Comparison of ENCODE assay signal across 9 mouse cellular contexts in the genomic region with DNA sequence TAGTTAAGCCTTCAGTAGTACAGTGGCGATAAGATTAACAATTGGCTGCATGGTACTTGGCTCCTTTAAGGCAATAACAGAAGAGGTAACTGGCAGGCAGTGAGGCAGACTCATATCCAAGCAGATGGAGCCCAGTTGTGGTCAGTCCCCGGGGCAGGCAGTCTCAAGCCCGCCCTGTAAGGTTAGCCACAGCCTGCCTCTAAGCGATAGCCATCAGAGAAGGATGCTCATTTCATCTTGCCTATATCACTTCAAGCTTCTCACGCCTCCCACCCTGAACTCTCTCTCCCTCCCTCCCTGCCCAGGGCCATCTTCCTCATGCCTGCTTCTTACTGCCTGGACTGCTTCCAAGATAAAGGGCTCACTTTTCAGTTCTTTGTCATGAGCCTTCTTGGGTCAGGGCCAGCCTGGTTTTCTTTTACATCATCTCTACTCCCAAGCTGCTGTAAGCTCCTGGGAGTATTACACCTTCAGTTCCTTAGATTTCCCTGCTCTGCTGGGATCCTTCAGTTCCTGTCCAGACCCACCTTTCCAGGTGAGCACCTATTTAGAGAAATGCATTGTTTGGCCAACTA. TPM values are rescaled to one million over a fixed set of nuclear protein-coding genes. Genes with fewer than 3 reads are reported as not detected.
A peak's percentile ranks its signal among the peaks of the same experiment; 100 is the strongest.
DNase-seq lines count a peak whose midpoint lies in the region; ATAC-seq and TF ChIP-seq lines count a peak whose summit lies in the region.
"Had no signal": no experiment of that assay in that cellular context is flagged by ENCODE, and none has a peak within 500 bp of the region (broad histone marks: within the 10 kb centered on the region; RNA-seq: fewer than 3 reads in every experiment).

No protein-coding gene starts in this region.

- no peak overlapping the region for H3K27ac ChIP-seq in kidney, embryonic 15.5 days
- no peak overlapping the region for H3K27ac ChIP-seq in hindbrain, postnatal 0 days
- H3K27ac ChIP-seq: liver, embryonic 14.5 days had no signal

- ATAC-seq in kidney, embryonic 15.5 days (replicated peaks; ENCODE audit: low FRiP score), result no peak
- no peak for ATAC-seq in hindbrain, postnatal 0 days
- ATAC-seq in granulocyte monocyte progenitor cell, adult 5-6 weeks (replicated peaks; ENCODE audit: poor library complexity, severe bottlenecking), result no peak

- peaks cover 54% of the 10 kb centered on the region for H3K4me1 ChIP-seq in kidney, embryonic 15.5 days
- peaks cover 11% of the 10 kb centered on the region; the same call in 1 of the 2 replicates for H3K4me1 ChIP-seq in hindbrain, postnatal 0 days (ENCODE audit: insufficient read depth, low read length)

- H3K27me3 ChIP-seq in kidney, embryonic 15.5 days, result no peaks in the 10 kb centered on the region
- no peaks in the 10 kb centered on the region for H3K27me3 ChIP-seq in hindbrain, postnatal 0 days (ENCODE audit: insufficient read depth, low read length)

- peak; percentile 27 to 35 for DNase-seq in kidney, postnatal 36 days
- DNase-seq in Muller cell, postnatal 12 days (ENCODE audit: inconsistent ontology term), result peak; percentile 74
- DNase-seq in adrenal gland, postnatal 14 days, result peak; percentile 73
- DNase-seq in hindbrain, postnatal 0 days (ENCODE audit: low spot score), result peak; percentile 38
- DNase-seq in layer of hippocampus, adult 8-10 months (ENCODE audit: low spot score in 2 of 2), result no peak
- DNase-seq in urinary bladder, adult 2 months (ENCODE audit: low spot score), result no peak

- WGBS in kidney, embryonic 15.5 days, result 60% methylated on average over 5 of the region's 5 CpGs
- WGBS in hindbrain, postnatal 0 days, result 50% methylated on average over 5 of the region's 5 CpGs

- no peak overlapping the region for H3K4me3 ChIP-seq in kidney, embryonic 15.5 days (replicated peaks)
- no peak overlapping the region for H3K4me3 ChIP-seq in hindbrain, postnatal 0 days (ENCODE audit: low read length)

- peaks cover 34% of the 10 kb centered on the region for H3K36me3 ChIP-seq in kidney, embryonic 15.5 days
- H3K36me3 ChIP-seq in hindbrain, postnatal 0 days (ENCODE audit: insufficient read depth, low read length), result 0 out of 2 replicates have a peak, but pooled peaks cover 4% of the 10 kb centered on the region

- no peak overlapping the region for H3K4me2 ChIP-seq in kidney, embryonic 15.5 days
- H3K4me2 ChIP-seq in hindbrain, postnatal 0 days (ENCODE audit: low read depth, low read length), result no peak overlapping the region

- no peak for TF ChIP-seq CTCF in hindbrain, postnatal 0 days (IDR thresholded peaks at IDR 0.05; ENCODE audit: low read depth)

- no peak overlapping the region for H3K9ac ChIP-seq in kidney, embryonic 15.5 days
- H3K9ac ChIP-seq in hindbrain, postnatal 0 days (replicated peaks; ENCODE audit: low read length), result no peak overlapping the region
- H3K9ac ChIP-seq: liver, embryonic 14.5 days had no signal

- no peaks in the 10 kb centered on the region for H3K9me3 ChIP-seq in kidney, embryonic 15.5 days (replicated peaks)
- no peaks in the 10 kb centered on the region for H3K9me3 ChIP-seq in hindbrain, postnatal 0 days (ENCODE audit: low read length)

RNA-seq across cellular contexts. Expression of gene Eid3, which starts 3.2 kb away (rescaled TPM):
- 0.19 and 0.24 TPM in 2 replicates for polyA plus RNA-seq in kidney, embryonic 15.5 days (2015; fragmentation: Nextera tagmentation; extraction: Ambion mirVana)
- 2.3 and 3.0 TPM in 2 replicates for total RNA-seq in adrenal gland, postnatal 14 days (2021)
- 0.50 and 2.6 TPM in 2 replicates for total RNA-seq in hindbrain, postnatal 0 days (2014; rRNA removed)
- polyA plus RNA-seq in hindbrain, postnatal 0 days (2015; fragmentation: Nextera tagmentation; extraction: Ambion mirVana), result 0.26 and 0.33 TPM in 2 replicates
- total RNA-seq in granulocyte monocyte progenitor cell, adult 5-6 weeks (2014; fragmentation: Nextera tagmentation), result 2.5 and 3.7 TPM in 2 replicates
- total RNA-seq in granulocyte monocyte progenitor cell, adult 5-6 weeks (2017), result 2.2 and 2.6 TPM in 2 replicates
- 1 to 10 TPM; 1.7 to 3.4 (median 2.6) TPM for total RNA-seq in layer of hippocampus, adult 8-10 months (2022)
- polyA plus RNA-seq in urinary bladder, adult 2 months (2012; rRNA removed), result 0.22 and 0.77 TPM in 2 replicates

RNA-seq across cellular contexts. Expression of gene Txnrd1, which starts 29.4 kb away (rescaled TPM):
- 105 and 107 TPM in 2 replicates for polyA plus RNA-seq in kidney, embryonic 15.5 days (2015; fragmentation: Nextera tagmentation; extraction: Ambion mirVana)
- total RNA-seq in adrenal gland, postnatal 14 days (2021), result 106 and 115 TPM in 2 replicates
- total RNA-seq in hindbrain, postnatal 0 days (2014; rRNA removed), result 79.6 and 80.0 TPM in 2 replicates
- 62.3 and 64.8 TPM in 2 replicates for polyA plus RNA-seq in hindbrain, postnatal 0 days (2015; fragmentation: Nextera tagmentation; extraction: Ambion mirVana)
- total RNA-seq in granulocyte monocyte progenitor cell, adult 5-6 weeks (2014; fragmentation: Nextera tagmentation), result 59.2 and 69.7 TPM in 2 replicates
- total RNA-seq in granulocyte monocyte progenitor cell, adult 5-6 weeks (2017), result 85.1 and 91.5 TPM in 2 replicates
- total RNA-seq in layer of hippocampus, adult 8-10 months (2022), result 10 to 100 TPM; 53.3 to 58.4 (median 56.1) TPM
- 53.3 and 59.4 TPM in 2 replicates for polyA plus RNA-seq in urinary bladder, adult 2 months (2012; rRNA removed)

Comparison
In these comparisons a context has a peak if more than half of its experiments do, and no peak if none do; other contexts are left out.
1. DNase-seq: peak in kidney, postnatal 36 days (2 of 2), Muller cell, postnatal 12 days (single experiment), adrenal gland, postnatal 14 days (single experiment) and hindbrain, postnatal 0 days (single experiment); none in layer of hippocampus, adult 8-10 months (0 of 2) and urinary bladder, adult 2 months (single experiment).